Mouse (Mus musculus): ENCODE results near the gene Micu2.
"Not testable (repeated sequence)": the region's sequence is repeated elsewhere in the genome, so short reads cannot be mapped to it uniquely, and the experiment has no call there.

DNA sequence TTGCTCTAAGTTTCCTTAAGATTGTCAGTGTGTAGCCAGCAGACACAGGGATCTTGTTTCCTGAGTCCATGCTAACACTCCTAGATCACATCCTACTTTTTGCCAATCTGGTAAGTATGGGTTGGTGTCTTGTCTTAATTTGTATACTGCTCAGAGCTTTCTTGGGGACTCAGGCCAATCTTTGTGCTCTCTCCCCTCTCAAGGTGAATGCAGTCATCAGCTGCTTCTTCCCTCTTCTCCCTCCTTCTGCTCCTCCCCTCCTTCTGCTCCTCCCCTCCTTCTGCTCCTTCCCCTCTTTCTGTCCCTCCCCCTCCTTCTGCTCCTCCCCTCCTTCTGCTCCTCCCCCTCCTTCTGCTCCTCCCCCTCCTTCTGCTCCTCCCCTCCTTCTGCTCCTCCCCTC lies 87.3 kb downstream of the Micu2 start:
- TF ChIP-seq CTCF (IDR thresholded peaks at IDR 0.05); EP300 (IDR thresholded peaks at IDR 0.05; ENCODE audit: insufficient read depth, low read depth, low read length): not testable (repeated sequence)
